Mouse (Mus musculus): Measurements from ENCODE around the gene Slc2a9. TPM values are rescaled to one million over a fixed set of nuclear protein-coding genes. Genes with fewer than 3 reads are reported as not detected.

Gene Slc2a9
- total RNA-seq, 4 experiments from 2014 or later: 1.2 to 3.2 (median 2.2) TPM

Other genes starting within 250 kb of the Slc2a9 start
- 10 to 100 TPM; 29.3 to 31.0 (median 29.8) TPM for gene Tmem128, start 243.0 kb downstream of the Slc2a9 start, total RNA-seq (2022)
- not detected for gene Otop1, start 227.2 kb downstream of the Slc2a9 start, total RNA-seq (2022)
- 1 to 10 TPM; 2.0 to 2.9 (median 2.6) TPM for gene Drd5, start 183.8 kb downstream of the Slc2a9 start, total RNA-seq (2022)
- 100 to 1,000 TPM; 161 to 165 (median 162) TPM for gene Wdr1, start 60.1 kb upstream of the Slc2a9 start, total RNA-seq (2022)
- gene Zfp518b, start 181.7 kb upstream of the Slc2a9 start, total RNA-seq (2022): 10 to 100 TPM; 11.2 to 14.5 (median 13.2) TPM

Measured in left cerebral cortex, adult 8-10 months (tissue).